In the genomic region with DNA sequence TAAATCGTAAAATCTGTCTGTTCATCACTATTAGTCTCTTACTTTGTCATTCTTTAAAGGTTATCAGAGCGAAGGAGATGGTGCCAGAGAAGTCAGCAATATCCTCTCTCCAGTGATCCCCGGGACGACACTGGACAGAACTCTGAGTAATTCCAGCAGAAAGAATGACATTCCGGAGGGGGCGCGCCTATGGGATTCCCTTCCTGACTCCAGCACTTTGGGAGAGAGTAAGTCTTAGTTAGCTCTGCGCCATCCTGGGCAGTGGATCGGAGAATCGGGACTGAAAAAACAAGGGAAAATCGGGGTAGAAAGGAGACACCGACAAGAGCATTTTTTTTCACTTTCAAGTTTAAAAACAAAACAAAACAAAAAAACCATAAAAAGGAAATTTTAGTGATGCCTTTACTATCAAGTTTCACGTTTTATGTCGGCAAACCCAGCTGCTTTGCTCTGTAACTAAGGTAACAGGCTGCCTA, we compare ENCODE assay signal across 11 mouse cellular contexts. TPM values are rescaled to one million over a fixed set of nuclear protein-coding genes. Genes with fewer than 3 reads are reported as not detected.
DNase-seq lines count a peak whose midpoint lies in the region; ATAC-seq lines count a peak whose summit lies in the region.
"Had no signal": no experiment of that assay in that cellular context is flagged by ENCODE, and none has a peak within 500 bp of the region (broad histone marks: within the 10 kb centered on the region; RNA-seq: fewer than 3 reads in every experiment).

No protein-coding gene starts in this region.

- WGBS in hindbrain, embryonic 14.5 days: 3% methylated on average over 14 of the region's 14 CpGs
- under 1% methylated on average over 14 of the region's 14 CpGs for WGBS in neural tube, embryonic 12.5 days

- no peaks in the 10 kb centered on the region for H3K36me3 ChIP-seq in hindbrain, embryonic 14.5 days (replicated peaks; ENCODE audit: control insufficient read depth, insufficient read depth)
- H3K36me3 ChIP-seq in neural tube, embryonic 12.5 days: no peaks in the 10 kb centered on the region

- no peaks in the 10 kb centered on the region for H3K9me3 ChIP-seq in hindbrain, embryonic 14.5 days (ENCODE audit: control insufficient read depth, low read length)
- no peaks in the 10 kb centered on the region for H3K9me3 ChIP-seq in neural tube, embryonic 12.5 days

- no peak overlapping the region for H3K9ac ChIP-seq in hindbrain, embryonic 14.5 days
- H3K9ac ChIP-seq in neural tube, embryonic 12.5 days: no peak overlapping the region

- peaks cover 32% of the 10 kb centered on the region for H3K27me3 ChIP-seq in hindbrain, embryonic 14.5 days (ENCODE audit: control insufficient read depth, insufficient read depth, low read length)
- peaks cover 32% of the 10 kb centered on the region for H3K27me3 ChIP-seq in neural tube, embryonic 12.5 days (replicated peaks)

- no peak for ATAC-seq in hindbrain, embryonic 14.5 days (ENCODE audit: low FRiP score)
- ATAC-seq in neural tube, embryonic 12.5 days (ENCODE audit: low FRiP score, low read depth): no peak

- peaks cover 12% of the 10 kb centered on the region; the same call in 1 of the 2 replicates for H3K4me1 ChIP-seq in hindbrain, embryonic 14.5 days (replicated peaks; ENCODE audit: control insufficient read depth, insufficient read depth, low read length)
- peaks cover 9% of the 10 kb centered on the region for H3K4me1 ChIP-seq in neural tube, embryonic 12.5 days

- peak overlapping the region; percentile 17; the same call in 1 of the 2 replicates for H3K4me3 ChIP-seq in hindbrain, embryonic 14.5 days (replicated peaks; ENCODE audit: low read length)
- H3K4me3 ChIP-seq in neural tube, embryonic 12.5 days: peak overlapping the region; percentile 7; the same call in 1 of the 2 replicates
- H3K4me3 ChIP-seq: heart, adult 2 months had no signal

- DNase-seq in kidney, postnatal 10 days: peak; percentile 15
- no peak for DNase-seq in kidney, adult 18-20 months
- peak; percentile 25 for DNase-seq in embryo, embryonic 11 days
- no peak for DNase-seq in hindbrain, embryonic 14.5 days (ENCODE audit: low spot score)
- no peak for DNase-seq in thymus, postnatal 10 days (ENCODE audit: low spot score in 2 of 2)
- no peak for DNase-seq in adrenal gland, adult 18-20 months (ENCODE audit: low spot score in 2 of 2)
- DNase-seq in urinary bladder, postnatal 4 days (ENCODE audit: low spot score in 2 of 2): no peak
- DNase-seq: cerebellum, adult 9-10 months; heart, adult 2 months had no signal

- peak overlapping the region; percentile 47 for H3K4me2 ChIP-seq in hindbrain, embryonic 14.5 days (replicated peaks)
- H3K4me2 ChIP-seq in neural tube, embryonic 12.5 days (replicated peaks): peak overlapping the region; percentile 39

- H3K27ac ChIP-seq in hindbrain, embryonic 14.5 days: no peak overlapping the region
- H3K27ac ChIP-seq in neural tube, embryonic 12.5 days: no peak overlapping the region
- H3K27ac ChIP-seq: heart, adult 2 months had no signal

RNA-seq across cellular contexts. Expression of gene Cfc1, which starts 0.9 kb away (rescaled TPM):
- 0.19 and 0.20 TPM in 2 replicates for polyA plus RNA-seq in hindbrain, embryonic 14.5 days (2014; fragmentation: Nextera tagmentation; extraction: Ambion mirVana)
- not detected in 2 replicates for polyA plus RNA-seq in neural tube, embryonic 12.5 days (2016; fragmentation: Nextera tagmentation; extraction: Ambion mirVana)
- not detected for total RNA-seq in adrenal gland, adult 18-20 months (2021)
- total RNA-seq: heart, adult 2 months had no signal
- polyA plus RNA-seq: heart, adult 2 months; lung, adult 2 months had no signal

RNA-seq across cellular contexts. Expression of gene Prss40, which starts 24.4 kb away (rescaled TPM):
- not detected in 2 replicates for polyA plus RNA-seq in hindbrain, embryonic 14.5 days (2014; fragmentation: Nextera tagmentation; extraction: Ambion mirVana)
- not detected in 2 replicates for polyA plus RNA-seq in neural tube, embryonic 12.5 days (2016; fragmentation: Nextera tagmentation; extraction: Ambion mirVana)
- not detected for total RNA-seq in adrenal gland, adult 18-20 months (2021)
- total RNA-seq: heart, adult 2 months had no signal
- polyA plus RNA-seq: heart, adult 2 months; lung, adult 2 months had no signal

RNA-seq across cellular contexts. Expression of gene Prss39, which starts 38.1 kb away (rescaled TPM):
- polyA plus RNA-seq in hindbrain, embryonic 14.5 days (2014; fragmentation: Nextera tagmentation; extraction: Ambion mirVana): not detected in 2 replicates
- not detected in 2 replicates for polyA plus RNA-seq in neural tube, embryonic 12.5 days (2016; fragmentation: Nextera tagmentation; extraction: Ambion mirVana)
- not detected for total RNA-seq in adrenal gland, adult 18-20 months (2021)
- total RNA-seq: heart, adult 2 months had no signal

RNA-seq across cellular contexts. Expression of gene Amer3, which starts 43.1 kb away (rescaled TPM):
- polyA plus RNA-seq in hindbrain, embryonic 14.5 days (2014; fragmentation: Nextera tagmentation; extraction: Ambion mirVana): 29.7 and 32.1 TPM in 2 replicates
- 11.9 and 13.1 TPM in 2 replicates for polyA plus RNA-seq in neural tube, embryonic 12.5 days (2016; fragmentation: Nextera tagmentation; extraction: Ambion mirVana)
- total RNA-seq in adrenal gland, adult 18-20 months (2021): under 1 TPM; 0.53 to 0.54 TPM
- total RNA-seq: heart, adult 2 months had no signal
- polyA plus RNA-seq: lung, adult 2 months had no signal

Comparison
In these comparisons a context has a peak if more than half of its experiments do, and no peak if none do; other contexts are left out.
1. DNase-seq: peak in kidney, postnatal 10 days (single experiment) and embryo, embryonic 11 days (single experiment); none in kidney, adult 18-20 months (single experiment), hindbrain, embryonic 14.5 days (single experiment), thymus, postnatal 10 days (0 of 2), adrenal gland, adult 18-20 months (0 of 2) and urinary bladder, postnatal 4 days (0 of 2).